Mouse (Mus musculus) forebrain, embryonic 15.5 days (tissue): ENCODE measurements around the gene Gdf9. TPM values are rescaled to one million over a fixed set of nuclear protein-coding genes. Genes with fewer than 3 reads are reported as not detected.
A peak's percentile ranks its signal among the peaks of the same experiment; 100 is the strongest.

ENCODE experiments used
- ATAC-seq: fragments of 200-750 bp; cut with Nextera tagmentation; replicated peaks from 2 replicates; pipeline ENCODE4 v1.8.0; 2017; ENCODE audit warnings: mild to moderate bottlenecking, moderate TSS enrichment, moderate library complexity
- H3K27ac ChIP-seq: fragments of 300-500 bp; sonication (generic); replicated peaks from 2 replicates; pipeline ENCODE4 v1.5.1; 2015; ENCODE audit warnings: mild to moderate bottlenecking, inconsistent platforms
- H3K27me3 ChIP-seq: fragments of 300-500 bp; sonication (generic); 2 replicates; pipeline ENCODE4 v1.6.1; 2015; ENCODE audit warnings: inconsistent platforms
- H3K36me3 ChIP-seq: fragments of 300-500 bp; sonication (generic); 2 replicates; pipeline ENCODE4 v1.6.1; 2015; ENCODE audit warnings: mild to moderate bottlenecking, inconsistent platforms
- H3K4me1 ChIP-seq: fragments of 300-500 bp; sonication (generic); 2 replicates; pipeline ENCODE4 v1.6.1; 2015; ENCODE audit warnings: inconsistent platforms
- H3K4me2 ChIP-seq: fragments of 300-500 bp; sonication (generic); replicated peaks from 2 replicates; pipeline ENCODE4 v1.6.1; 2015; ENCODE audit warnings: mild to moderate bottlenecking, inconsistent platforms
- H3K4me3 ChIP-seq: fragments of 300-500 bp; sonication (generic); 2 replicates; pipeline ENCODE4 v1.5.1; 2015; ENCODE audit warnings: mild to moderate bottlenecking, inconsistent platforms
- H3K9ac ChIP-seq: fragments of 300-500 bp; sonication (generic); replicated peaks from 2 replicates; pipeline ENCODE4 v1.6.1; 2015; ENCODE audit warnings: mild to moderate bottlenecking, inconsistent platforms
- H3K9me3 ChIP-seq: fragments of 300-500 bp; sonication (generic); 2 replicates; pipeline ENCODE4 v1.6.1; 2016; ENCODE audit warnings: inconsistent platforms
- WGBS: fragments of 180-500 bp; shearing (Covaris S2); methylation state at CpG from one replicate; pipeline ENCODE4 v1.1.7; 2015; ENCODE audit warnings: mixed read lengths; 5-methylcytosine and 5-hydroxymethylcytosine counted together
- polyA plus RNA-seq: library from polyadenylated mRNA; unstranded; fragments of >200 nt; fragmentation: Nextera tagmentation; extraction: Ambion mirVana; gene quantifications from 2 replicates; pipeline ENCODE4 v1.2.1, GENCODE M21; 2015

Gene Gdf9
- polyA plus RNA-seq, 1 experiment from 2014 or later = 4.0 TPM

DNA sequence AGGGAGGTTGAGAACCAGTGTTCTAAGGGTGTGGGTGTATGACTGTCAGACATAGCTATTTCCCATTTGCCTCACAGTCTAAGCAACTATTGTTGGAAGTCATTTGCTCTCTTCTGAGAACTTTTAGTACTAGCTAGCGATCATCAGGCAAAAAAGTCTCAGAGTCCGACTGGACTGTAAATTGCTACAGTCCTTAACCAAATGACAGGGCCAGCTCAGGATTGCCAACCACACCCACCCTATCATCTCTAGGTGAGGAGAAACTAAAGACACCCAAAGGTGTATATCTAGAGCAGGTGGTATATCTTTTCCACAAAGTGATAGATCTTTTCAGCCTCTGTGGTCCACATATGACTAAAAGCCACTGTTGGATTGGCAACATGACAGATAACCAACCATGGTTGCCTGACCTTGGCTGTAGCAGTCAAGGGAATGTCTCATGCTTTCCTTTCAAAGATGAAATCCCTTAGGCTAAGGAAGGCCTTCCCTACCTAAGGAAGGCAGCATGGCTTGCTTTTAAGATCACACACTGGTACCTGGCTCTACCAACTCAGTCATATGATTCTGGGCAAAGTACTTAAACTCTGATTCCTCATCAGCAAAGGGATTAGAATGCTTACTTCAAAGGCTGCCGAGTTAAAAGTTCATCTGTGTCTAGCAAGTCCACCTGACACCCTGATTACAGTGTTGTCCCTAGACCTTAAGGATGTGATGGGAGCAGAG, 2.7 kb upstream of the Gdf9 start:
- no peaks in the 10 kb centered on the region for H3K27me3 ChIP-seq
- H3K36me3 ChIP-seq = peaks cover 8% of the 10 kb centered on the region
- no peak for ATAC-seq
- H3K27ac ChIP-seq = no peak overlapping the region
- 90% methylated on average over 3 of the region's 3 CpGs for WGBS
- no peak overlapping the region for H3K4me3 ChIP-seq
- H3K4me2 ChIP-seq = no peak overlapping the region
- H3K9me3 ChIP-seq = no peaks in the 10 kb centered on the region
- peaks cover 18% of the 10 kb centered on the region for H3K4me1 ChIP-seq
- H3K9ac ChIP-seq = no peak overlapping the region

- Histone ChIP-seq H3K9ac (no peak overlapping the region), H3K27me3 (no peaks in the 10 kb centered on the region), H3K9me3 (no peaks in the 10 kb centered on the region), H3K27ac (no peak overlapping the region), H3K4me2 (no peak overlapping the region), H3K4me1 (peaks cover 18% of the 10 kb centered on the region), H3K36me3 (peaks cover 8% of the 10 kb centered on the region), H3K4me3 (no peak overlapping the region)
- no peak for ATAC-seq
- 97% methylated on average over 5 of the region's 5 CpGs for WGBS
Observed at GRCm38 (mm10) chr11:53428716-53429057, 2.1 kb upstream of the Gdf9 start.

GRCm38 (mm10) chr11:53429182-53429581, 1.6 kb upstream of the Gdf9 start:
- no peak for ATAC-seq
- Histone ChIP-seq H3K4me2 (peak overlapping the region; percentile 90; the same call in 1 of the 2 replicates), H3K9ac (no peak overlapping the region), H3K36me3 (peaks cover 8% of the 10 kb centered on the region), H3K27me3 (no peaks in the 10 kb centered on the region), H3K27ac (no peak overlapping the region), H3K4me3 (no peak overlapping the region), H3K9me3 (no peaks in the 10 kb centered on the region), H3K4me1 (peaks cover 18% of the 10 kb centered on the region)

DNA sequence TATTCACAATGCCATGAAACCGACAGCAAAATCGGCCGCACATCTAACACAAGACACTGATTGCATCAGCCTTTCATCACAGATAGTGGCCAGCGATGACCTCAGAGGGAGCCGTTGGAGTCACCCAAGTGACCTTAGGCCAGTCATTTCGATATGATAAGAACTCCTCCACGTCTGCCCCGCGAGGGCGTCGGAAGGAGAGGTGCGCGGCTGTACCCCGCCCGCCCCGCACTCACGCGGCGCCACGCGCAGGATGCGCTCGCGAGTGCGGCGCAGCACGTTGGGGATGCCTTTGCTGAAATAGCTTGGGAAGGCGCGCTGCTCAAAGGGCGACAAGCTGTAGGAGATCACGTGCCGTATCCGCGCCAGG, 538 bp upstream of the Gdf9 start:
- H3K9me3 ChIP-seq = no peaks in the 10 kb centered on the region
- WGBS = under 1% methylated on average over 34 of the region's 34 CpGs
- H3K27me3 ChIP-seq = no peaks in the 10 kb centered on the region
- H3K4me1 ChIP-seq = peaks cover 18% of the 10 kb centered on the region
- peak overlapping the region; percentile 87 for H3K9ac ChIP-seq
- H3K36me3 ChIP-seq = peaks cover 8% of the 10 kb centered on the region
- peak overlapping the region; percentile 90 for H3K4me2 ChIP-seq
- peak overlapping the region; percentile 83 for H3K27ac ChIP-seq
- peak overlapping the region; percentile 94 for H3K4me3 ChIP-seq
- peak; percentile 76; the same call in 1 of the 2 replicates for ATAC-seq

- H3K9me3 ChIP-seq = no peaks in the 10 kb centered on the region
- peak overlapping the region; percentile 90 for H3K4me2 ChIP-seq
- no peaks in the 10 kb centered on the region for H3K27me3 ChIP-seq
- H3K4me3 ChIP-seq = peak overlapping the region; percentile 94
- peak overlapping the region; percentile 39 for H3K9ac ChIP-seq
- peaks cover 18% of the 10 kb centered on the region for H3K4me1 ChIP-seq
- ATAC-seq = no peak; the same call in 1 of the 2 replicates
- WGBS = 10% methylated on average over 9 of the region's 9 CpGs
- peaks cover 8% of the 10 kb centered on the region for H3K36me3 ChIP-seq
- H3K27ac ChIP-seq = peak overlapping the region; percentile 83
Observed at GRCm38 (mm10) chr11:53431347-53432056, 679 bp downstream of the Gdf9 start.

GRCm38 (mm10) chr11:53433057-53433456, 2.2 kb downstream of the Gdf9 start:
- Histone ChIP-seq H3K4me2 (no peak overlapping the region), H3K36me3 (peaks cover 8% of the 10 kb centered on the region)
- WGBS = 75% methylated on average over 6 of the region's 6 CpGs

GRCm38 (mm10) chr11:53435504-53435903, 4.7 kb downstream of the Gdf9 start:
- no peak overlapping the region for H3K4me3 ChIP-seq
- no peaks in the 10 kb centered on the region for H3K36me3 ChIP-seq
- no peak overlapping the region for H3K4me2 ChIP-seq
- H3K9me3 ChIP-seq = no peaks in the 10 kb centered on the region
- peaks cover 7% of the 10 kb centered on the region for H3K4me1 ChIP-seq
- H3K27ac ChIP-seq = no peak overlapping the region
- H3K9ac ChIP-seq = no peak overlapping the region
- WGBS = 82% methylated on average over 8 of the region's 8 CpGs
- no peaks in the 10 kb centered on the region for H3K27me3 ChIP-seq
- no peak for ATAC-seq

More at GRCm38 (mm10) chr11:53433057-53433456, 2.2 kb downstream of the Gdf9 start:
- no peaks in the 10 kb centered on the region for H3K9me3 ChIP-seq
- H3K27ac ChIP-seq = no peak overlapping the region
- no peaks in the 10 kb centered on the region for H3K27me3 ChIP-seq
- no peak overlapping the region for H3K4me3 ChIP-seq
- no peak for ATAC-seq
- H3K9ac ChIP-seq = no peak overlapping the region
- H3K4me1 ChIP-seq = peaks cover 18% of the 10 kb centered on the region

GRCm38 (mm10) chr11:53436338-53436737, 5.5 kb downstream of the Gdf9 start:
- H3K4me2 ChIP-seq = no peak overlapping the region
- ATAC-seq = no peak
- H3K9ac ChIP-seq = no peak overlapping the region
- H3K27me3 ChIP-seq = no peaks in the 10 kb centered on the region
- WGBS = 88% methylated on average over 6 of the region's 6 CpGs
- H3K36me3 ChIP-seq = no peaks in the 10 kb centered on the region
- no peak overlapping the region for H3K4me3 ChIP-seq
- peaks cover 4% of the 10 kb centered on the region for H3K4me1 ChIP-seq
- H3K27ac ChIP-seq = no peak overlapping the region
- H3K9me3 ChIP-seq = no peaks in the 10 kb centered on the region

DNA sequence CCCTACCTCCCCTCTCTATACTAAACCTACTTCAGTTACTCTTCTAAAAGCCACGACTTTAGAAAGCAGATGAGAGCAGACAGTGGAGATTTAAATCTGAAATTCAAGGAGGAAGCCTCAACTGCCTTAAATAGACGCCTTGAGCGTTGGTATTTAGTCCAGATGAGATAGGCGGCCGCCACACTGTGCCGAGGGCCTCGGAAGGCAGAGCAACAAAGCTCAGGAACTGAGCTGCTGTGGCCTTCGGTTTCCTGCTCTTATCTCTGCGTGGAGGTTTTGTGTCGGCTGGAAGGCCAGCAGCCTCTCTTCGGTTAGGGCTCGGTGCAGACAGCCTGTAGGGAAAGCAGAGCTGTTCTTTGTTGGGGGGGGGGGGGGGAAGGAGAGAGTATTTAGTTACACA, 11.1 kb downstream of the Gdf9 start:
- Histone ChIP-seq H3K36me3 (no peaks in the 10 kb centered on the region), H3K9ac (no peak overlapping the region), H3K4me3 (no peak overlapping the region), H3K4me1 (no peaks in the 10 kb centered on the region), H3K9me3 (no peaks in the 10 kb centered on the region), H3K27ac (no peak overlapping the region), H3K27me3 (no peaks in the 10 kb centered on the region), H3K4me2 (no peak overlapping the region)
- no peak for ATAC-seq
- 60% methylated on average over 12 of the region's 12 CpGs for WGBS

DNA sequence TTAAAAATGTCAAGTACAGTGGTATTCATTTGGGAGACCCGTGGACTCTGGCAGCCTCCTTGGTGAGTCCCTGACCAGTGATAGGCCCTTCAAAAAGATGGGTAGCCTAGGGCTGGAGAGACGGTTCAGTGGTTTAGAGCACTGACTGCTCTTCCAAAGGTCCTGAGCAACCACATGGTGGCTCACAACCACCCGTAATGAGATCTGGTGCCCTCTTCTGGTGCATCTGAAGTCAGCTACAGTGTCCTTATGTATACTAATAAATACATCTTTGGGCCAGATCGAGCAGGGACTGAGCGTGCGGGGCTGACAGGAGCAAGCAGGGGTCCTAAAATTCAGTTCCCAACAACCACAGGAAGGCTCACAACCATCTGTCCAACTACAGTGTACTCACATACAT, 13.0 kb downstream of the Gdf9 start:
- no peak overlapping the region for H3K4me3 ChIP-seq
- 48% methylated on average over 6 of the region's 6 CpGs for WGBS

GRCm38 (mm10) chr11:53445562-53445961, 14.7 kb downstream of the Gdf9 start:
- Histone ChIP-seq H3K9me3 (no peaks in the 10 kb centered on the region), H3K36me3 (no peaks in the 10 kb centered on the region), H3K4me1 (no peaks in the 10 kb centered on the region), H3K4me2 (no peak overlapping the region), H3K27ac (no peak overlapping the region), H3K4me3 (no peak overlapping the region), H3K9ac (no peak overlapping the region), H3K27me3 (no peaks in the 10 kb centered on the region)
- no peak for ATAC-seq
- WGBS = 66% methylated on average over 13 of the region's 13 CpGs

More for the DNA sequence above, 13.0 kb downstream of the Gdf9 start:
- Histone ChIP-seq H3K9ac (no peak overlapping the region), H3K4me1 (no peaks in the 10 kb centered on the region), H3K4me2 (no peak overlapping the region), H3K9me3 (no peaks in the 10 kb centered on the region), H3K27ac (no peak overlapping the region), H3K36me3 (no peaks in the 10 kb centered on the region), H3K27me3 (no peaks in the 10 kb centered on the region)
- no peak for ATAC-seq

- no peaks in the 10 kb centered on the region for H3K27me3 ChIP-seq
- no peaks in the 10 kb centered on the region for H3K36me3 ChIP-seq
- H3K4me1 ChIP-seq = no peaks in the 10 kb centered on the region
- ATAC-seq = no peak
- no peak overlapping the region for H3K4me3 ChIP-seq
- no peak overlapping the region for H3K27ac ChIP-seq
- H3K9ac ChIP-seq = no peak overlapping the region
- no peak overlapping the region for H3K4me2 ChIP-seq
- WGBS = 88% methylated on average over 13 of the region's 13 CpGs
- no peaks in the 10 kb centered on the region for H3K9me3 ChIP-seq
Observed at GRCm38 (mm10) chr11:53446183-53446582, 15.4 kb downstream of the Gdf9 start.
